Mouse (Mus musculus): ENCODE data around the gene Pank4.

DNA sequence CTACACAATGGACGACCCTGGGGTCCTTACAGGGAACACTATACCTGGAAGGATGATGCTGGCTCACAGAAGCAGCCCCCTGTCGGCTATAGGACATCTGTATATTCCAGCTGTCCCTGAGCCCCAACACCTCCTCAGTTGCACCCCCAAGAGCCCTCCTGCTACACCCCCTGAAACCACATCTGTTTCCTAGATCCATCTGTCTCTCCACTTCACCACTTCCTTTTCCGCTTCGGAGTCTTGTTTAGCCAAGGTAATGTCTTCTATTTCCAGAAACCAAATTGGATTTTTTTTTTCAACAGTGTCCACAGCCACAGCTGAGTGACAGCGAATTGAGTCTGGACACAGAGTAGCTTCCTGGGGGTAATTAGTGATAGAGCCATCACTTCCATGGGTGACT lies 35.5 kb downstream of the Pank4 start:
- TF ChIP-seq CTCF (IDR thresholded peaks at IDR 0.05; ENCODE audit: low read depth), result no peak
- TF ChIP-seq EP300 (IDR thresholded peaks at IDR 0.05; ENCODE audit: low read depth), result no peak
